Mouse (Mus musculus) adrenal gland, adult (tissue): Measurements from ENCODE around the gene Snai3.
A peak's percentile ranks its signal among the peaks of the same experiment; 100 is the strongest.

Source experiments
- DNase-seq, 2 experiments: peaks; one replicate each; pipeline ENCODE4 v3.0.0; 2022 to 2023; ENCODE audit warnings: low spot score in 1 of 2; ENCODE audit not compliant: inconsistent age in 2 of 2

The Snai3 gene

DNA sequence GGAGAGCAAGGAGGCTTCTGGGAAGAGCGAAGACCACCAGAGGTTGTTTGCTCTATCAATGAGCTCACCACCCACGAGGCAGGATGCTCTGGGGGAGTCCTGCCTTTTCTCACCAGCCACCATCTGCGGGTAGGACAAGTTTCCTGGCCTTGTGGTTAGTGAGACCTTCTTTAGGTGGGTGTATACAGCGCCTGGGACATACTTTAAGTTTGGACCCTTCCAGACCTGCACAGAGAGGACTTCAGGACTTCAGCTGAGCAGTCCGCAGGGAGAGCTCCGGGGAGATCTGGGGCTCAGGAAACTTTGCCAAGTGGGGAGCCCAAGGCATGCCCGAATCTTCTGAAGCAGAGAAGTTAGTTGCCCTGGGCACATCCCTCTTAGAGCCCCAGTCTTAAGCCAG, 543 bp downstream of the Snai3 start:
- no peak for DNase-seq

GRCm38 (mm10) chr8:122459218-122459900, 1.2 kb downstream of the Snai3 start:
- peak in 1 of 2 experiments; percentile 35 for DNase-seq

- no peak for DNase-seq
Observed at GRCm38 (mm10) chr8:122457171-122457570, 3.4 kb downstream of the Snai3 start.

DNA sequence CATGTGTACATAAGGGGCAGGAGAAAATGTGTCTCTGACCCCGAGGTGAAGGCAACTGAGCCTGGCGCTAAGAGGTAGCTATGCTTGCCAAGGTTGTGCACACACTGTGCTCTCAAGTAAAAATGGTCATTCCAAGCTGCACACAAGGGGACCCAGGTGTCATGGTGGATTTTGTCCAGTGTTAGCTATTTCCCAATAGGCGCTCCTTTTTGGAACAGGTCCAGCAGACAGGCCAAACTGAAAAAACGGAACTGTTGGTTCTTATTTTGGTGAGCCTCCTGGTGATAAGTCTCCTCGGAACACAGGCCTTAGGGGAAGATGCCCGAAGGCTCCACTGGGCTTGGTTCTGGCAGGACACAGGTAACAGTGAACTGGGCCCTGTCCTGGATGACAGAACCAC, 6.1 kb downstream of the Snai3 start:
- DNase-seq: no peak

DNA sequence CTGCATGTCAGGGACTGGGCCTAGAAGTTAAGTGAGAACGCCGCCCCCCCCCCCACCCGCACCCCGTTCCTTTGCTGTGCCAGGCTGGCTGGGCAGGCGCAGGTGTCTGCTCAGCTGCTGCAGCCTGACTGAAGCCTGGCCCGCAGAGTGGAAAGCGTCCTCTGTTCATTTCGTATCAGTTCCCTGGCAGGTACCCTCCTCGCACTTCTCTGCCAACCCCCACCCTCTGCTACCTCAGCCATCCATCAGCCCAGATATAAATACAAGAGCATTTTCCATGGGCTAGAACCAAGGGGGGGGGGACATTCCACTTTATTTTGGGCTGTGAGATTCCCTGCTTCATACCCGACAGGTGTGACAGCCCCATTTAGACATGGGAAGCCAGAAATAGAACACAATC, 8.4 kb downstream of the Snai3 start:
- DNase-seq: no peak

GRCm38 (mm10) chr8:122451161-122451703, 9.3 kb downstream of the Snai3 start:
- DNase-seq: no peak

DNA sequence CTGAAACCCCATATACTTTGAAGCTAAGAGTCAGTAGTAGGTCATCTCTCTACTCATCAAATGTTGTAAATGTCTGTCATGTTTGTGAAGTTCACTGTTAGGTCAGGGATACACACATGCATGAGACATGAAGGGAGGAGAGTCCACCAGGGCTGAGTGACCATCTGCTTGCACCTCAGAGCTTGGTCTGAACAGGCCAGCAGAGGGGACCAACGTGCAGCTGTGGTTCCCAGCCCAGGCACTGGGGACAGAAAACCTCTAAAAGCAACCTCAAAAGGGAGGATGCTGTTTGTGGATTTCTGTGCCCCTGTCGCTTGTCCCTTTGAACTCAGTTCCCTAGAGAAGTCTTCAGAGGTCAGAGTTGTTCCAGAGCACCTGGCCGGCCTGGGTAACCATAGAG, 15.3 kb downstream of the Snai3 start:
- no peak for DNase-seq

DNA sequence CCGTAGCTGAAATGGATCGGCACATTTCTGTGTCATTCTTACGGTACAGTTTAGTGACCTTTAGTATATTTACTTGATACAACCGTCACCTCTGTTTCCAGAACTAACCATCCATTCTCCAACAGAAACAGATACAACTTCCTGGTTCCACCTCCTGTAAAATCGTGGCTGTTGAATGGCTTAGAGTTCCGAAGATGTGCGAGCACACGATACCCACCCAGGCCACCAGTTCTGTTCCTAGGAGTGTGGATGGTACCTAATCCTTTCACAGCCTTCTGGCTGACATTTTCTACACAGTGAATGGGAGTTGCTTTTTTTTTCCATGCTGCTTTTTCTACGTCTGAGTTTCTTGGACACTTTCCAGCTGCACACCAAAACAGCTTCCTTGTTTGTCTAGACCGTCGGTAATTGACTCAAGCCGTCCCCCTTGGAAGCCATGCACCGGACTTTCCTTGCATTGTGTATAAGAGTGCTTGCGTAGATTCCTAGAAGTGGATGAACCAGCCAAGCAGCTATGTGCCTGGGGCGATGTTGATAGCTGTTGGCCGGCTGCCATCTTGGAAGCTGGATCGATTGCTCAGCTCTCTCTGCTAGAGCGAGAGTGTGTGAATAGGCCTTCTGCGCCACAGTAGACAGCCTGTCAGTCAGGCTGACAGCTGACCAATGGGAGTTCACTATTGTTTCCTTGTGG, 16.3 kb downstream of the Snai3 start:
- peak; percentile 86 to 95 for DNase-seq

DNA sequence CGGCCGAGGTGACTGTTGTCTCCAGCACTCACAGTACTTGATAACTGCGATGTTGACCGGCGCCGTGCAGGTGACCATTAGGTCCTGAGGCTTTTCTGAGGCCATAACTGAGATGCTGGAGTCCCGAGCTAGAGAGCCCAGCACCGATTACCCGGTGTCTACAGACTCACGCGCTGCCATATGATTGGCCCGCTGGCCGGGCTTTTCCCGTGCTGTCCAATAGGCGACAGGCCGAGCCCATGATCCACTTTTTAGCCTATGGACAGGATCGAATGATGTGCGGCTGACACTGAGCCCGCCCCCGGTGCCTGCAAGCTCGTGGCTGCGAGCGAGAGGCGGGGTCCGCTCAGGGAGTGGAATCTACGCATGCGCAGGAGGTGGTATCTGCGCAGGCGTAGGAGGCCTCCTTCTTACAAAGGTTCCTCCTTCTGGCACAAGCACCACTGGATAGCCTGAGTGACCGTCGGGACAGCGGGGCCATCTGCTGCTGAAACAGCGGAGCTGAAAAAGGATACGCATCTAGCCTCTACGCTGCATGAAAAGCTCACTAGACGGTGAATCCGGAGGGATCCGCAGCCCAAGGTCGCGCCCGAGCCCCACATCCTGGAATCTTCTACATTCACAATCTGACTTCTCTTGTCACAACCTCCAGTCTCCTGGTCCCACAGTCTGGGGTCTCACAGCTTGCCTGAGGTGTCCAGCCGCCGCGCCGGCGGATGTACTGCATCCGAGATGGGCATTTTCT, 17.1 kb downstream of the Snai3 start, which contains the start of gene Mvd:
Gene Mvd (minus strand): TSS at position 161 of the 745 bp plus-strand sequence.
- DNase-seq: peak; percentile 99 to 100

DNA sequence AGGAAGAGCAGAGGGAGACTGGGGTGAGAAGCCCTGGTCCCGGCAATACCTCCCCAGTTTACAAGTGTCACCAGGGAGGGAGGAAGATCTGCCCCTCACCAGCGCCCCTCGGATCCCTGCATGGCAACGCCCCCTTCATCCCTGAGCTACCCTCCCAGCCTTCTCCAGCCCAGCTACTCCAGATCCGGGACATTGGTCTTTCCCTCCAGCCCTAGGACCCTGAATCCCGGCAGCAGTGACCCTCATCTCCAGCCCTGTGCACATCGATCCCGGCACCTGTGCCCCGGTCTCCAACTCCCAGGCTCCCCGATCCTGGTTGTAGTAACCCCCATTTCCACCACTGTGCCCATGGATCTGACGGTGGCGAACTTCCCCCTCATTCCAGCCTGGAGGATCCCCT, 17.8 kb downstream of the Snai3 start:
- no peak for DNase-seq

DNA sequence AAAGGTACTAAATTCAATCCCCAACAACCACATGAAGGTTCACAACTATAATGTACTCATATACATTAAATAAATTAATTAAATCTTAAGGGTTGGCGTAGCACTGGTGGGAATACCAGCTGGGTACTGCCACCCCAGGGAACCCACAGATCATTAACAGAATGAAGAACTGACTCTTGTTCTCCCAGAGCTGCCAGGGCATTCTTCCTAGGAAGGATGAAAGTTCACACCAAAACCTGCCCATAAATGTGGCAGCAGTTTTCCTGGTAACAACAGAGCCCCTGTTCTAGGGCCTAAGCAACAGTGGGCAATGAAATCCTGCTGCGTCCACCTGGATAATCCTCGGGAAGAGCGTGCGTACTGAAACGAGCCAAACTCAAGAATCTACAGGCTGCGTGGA, 18.2 kb downstream of the Snai3 start:
- DNase-seq: no peak

DNA sequence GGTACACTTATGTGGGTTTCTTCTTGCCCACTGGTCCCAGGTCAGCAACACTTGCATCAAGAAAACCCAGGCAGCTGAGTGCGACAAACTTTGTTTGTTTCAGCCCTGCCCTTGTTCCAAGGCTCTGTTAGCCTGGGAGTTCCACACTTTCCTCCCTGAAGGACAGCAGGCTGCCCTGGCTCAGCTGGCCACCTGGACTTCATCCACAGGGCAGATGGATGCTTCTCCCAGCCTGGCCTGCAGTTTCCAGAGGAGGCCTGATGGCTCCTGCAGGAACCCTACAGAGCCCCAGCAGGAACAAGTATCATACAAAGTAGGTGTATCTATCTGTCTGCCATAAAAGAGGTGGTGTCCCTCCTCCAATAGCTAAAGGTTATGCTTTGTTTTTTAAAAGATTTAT, 19.2 kb downstream of the Snai3 start:
- DNase-seq: no peak

- no peak for DNase-seq
Observed at GRCm38 (mm10) chr8:122439336-122439735, 21.2 kb downstream of the Snai3 start.

GRCm38 (mm10) chr8:122437708-122438331, 22.7 kb downstream of the Snai3 start:
- no peak for DNase-seq

DNA sequence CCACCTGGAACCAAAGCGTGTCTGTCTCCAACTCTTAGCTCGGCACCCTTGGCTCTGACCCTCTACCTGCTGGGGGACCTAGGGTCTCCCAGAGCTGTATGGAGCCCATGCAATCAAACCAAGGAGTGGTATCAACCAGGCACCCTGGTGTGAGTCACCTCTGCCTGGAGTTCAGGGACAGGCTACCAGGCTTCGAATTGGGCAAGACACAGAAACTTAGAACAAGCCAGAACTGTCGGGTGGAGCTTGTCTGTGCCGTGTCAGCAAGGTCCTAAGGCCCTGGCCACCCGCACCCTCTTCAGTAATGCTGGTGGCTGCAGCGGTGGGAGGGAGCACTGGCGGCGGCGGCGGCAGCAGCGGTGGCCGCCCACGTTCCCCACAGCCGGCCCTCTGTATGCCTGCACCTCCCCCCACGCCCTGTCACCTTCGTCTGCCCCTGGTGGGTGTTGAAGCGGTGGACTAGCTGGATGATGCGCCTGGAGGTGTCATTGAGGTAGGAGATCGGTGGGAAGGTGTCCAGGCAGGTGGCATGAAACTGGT, 23.9 kb downstream of the Snai3 start:
- DNase-seq: peak in 1 of 2 experiments; percentile 70

DNA sequence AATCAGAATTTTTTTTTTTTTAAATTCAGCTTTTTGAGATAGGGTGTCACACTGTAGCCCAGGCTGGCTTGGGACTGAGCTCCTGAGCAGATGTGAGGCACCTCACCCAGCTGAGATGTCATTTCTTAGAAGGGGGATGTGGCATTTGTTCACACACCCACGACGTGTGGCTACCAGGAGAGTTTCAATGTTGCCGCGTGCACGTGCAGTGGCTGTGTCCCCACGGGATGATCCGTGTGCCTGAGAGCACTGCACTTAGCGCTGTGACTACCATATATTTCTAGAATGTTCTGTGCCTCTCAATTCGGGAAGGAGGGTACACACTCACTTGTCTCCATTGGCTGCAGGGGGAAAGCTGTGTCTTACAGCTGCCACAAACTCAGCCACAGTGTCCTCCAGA, 24.4 kb downstream of the Snai3 start:
- no peak for DNase-seq

DNA sequence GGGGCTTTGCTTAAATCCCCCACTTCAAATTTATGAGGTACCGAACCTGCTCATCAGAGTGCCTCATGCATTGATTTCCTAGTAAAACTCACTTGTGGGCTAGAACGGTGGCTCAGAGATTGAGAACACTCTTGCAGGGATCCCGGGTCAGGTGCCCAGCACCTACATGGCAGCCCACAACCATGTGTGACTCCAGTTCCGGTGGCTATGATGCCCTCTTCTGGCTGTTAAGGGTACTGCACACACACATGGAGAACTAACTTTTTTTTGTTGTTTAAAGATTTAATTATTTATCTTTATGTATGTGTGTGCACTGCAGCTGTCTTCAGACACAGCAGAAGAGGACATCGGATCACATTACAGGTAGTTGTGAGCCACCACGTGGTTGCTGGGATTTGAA, 25.2 kb downstream of the Snai3 start:
- DNase-seq: no peak

- DNase-seq: no peak
Observed at GRCm38 (mm10) chr8:122433269-122433905, 27.1 kb downstream of the Snai3 start.

DNA sequence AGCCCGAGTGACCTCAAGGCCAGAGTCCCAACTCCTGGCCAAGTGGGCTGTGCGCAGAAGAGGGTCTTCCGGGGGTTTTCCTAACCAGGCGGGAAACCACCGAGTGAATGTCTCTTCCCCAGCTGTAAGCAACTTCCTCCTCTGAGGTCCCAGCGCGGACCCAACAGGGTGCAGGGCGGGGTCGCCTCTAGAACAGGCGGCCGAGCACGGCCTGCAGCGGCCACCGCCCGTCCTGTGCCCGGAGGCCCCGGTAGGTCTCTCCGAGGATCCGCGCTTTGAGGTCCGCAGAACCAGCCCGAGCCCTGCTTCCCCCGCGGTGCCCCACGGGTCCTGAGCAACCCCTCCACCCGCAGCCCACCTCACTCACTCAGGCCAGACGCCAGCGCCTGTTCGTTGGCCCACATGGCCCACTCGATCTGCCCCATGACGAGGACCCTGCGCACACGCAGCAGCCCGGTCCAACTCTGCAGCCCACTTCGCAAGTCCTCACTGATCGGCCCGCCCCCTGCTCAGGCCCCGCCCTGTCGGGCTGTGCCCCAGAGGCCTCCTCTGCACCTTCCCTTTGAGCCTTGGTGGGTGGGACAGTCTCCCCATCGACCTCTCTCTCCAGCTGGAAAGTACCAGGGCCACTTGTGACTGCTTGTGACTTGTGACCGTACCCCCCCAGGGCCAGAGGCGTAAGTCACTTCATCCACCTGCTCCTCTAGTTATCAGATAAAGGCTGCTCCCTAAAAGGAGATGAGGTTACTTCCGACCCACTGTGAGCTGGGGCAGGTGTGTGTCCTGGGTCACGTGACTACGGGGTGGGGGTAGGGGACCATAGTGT, 27.9 kb downstream of the Snai3 start, which contains the start of gene Cyba:
Gene Cyba (minus strand): TSS at position 488 of the 826 bp plus-strand sequence.
- DNase-seq: peak; percentile 77 to 86
